Mouse (Mus musculus) adrenal gland, adult 8-10 months (tissue): Measurements from ENCODE around the gene Fpr-rs4. TPM values are rescaled to one million over a fixed set of nuclear protein-coding genes. Genes with fewer than 3 reads are reported as not detected.
"Not testable (repeated sequence)": the region's sequence is repeated elsewhere in the genome, so short reads cannot be mapped to it uniquely, and the experiment has no call there.

Source experiments
- DNase-seq: peaks from one replicate; pipeline ENCODE4 v3.0.0; 2022
- total RNA-seq, 4 experiments: library from RNA; stranded (reverse); gene quantifications; 2 replicates each; pipeline ENCODE4 v1.2.4; 2022

Gene Fpr-rs4
- not detected for total RNA-seq

- no peak for DNase-seq
Observed at GRCm38 (mm10) chr17:18021433-18021832, at the start of gene Fpr-rs4. TSS of gene Fpr-rs4 (plus strand) at chr17:18021733.

GRCm38 (mm10) chr17:17973443-17973842 is 48.1 kb upstream of the Fpr-rs4 start:
- no peak for DNase-seq

- not testable (repeated sequence) for DNase-seq
Observed at GRCm38 (mm10) chr17:17981232-17981631, 40.3 kb upstream of the Fpr-rs4 start.

GRCm38 (mm10) chr17:18004752-18005151 is 16.8 kb upstream of the Fpr-rs4 start:
- no peak for DNase-seq

DNA sequence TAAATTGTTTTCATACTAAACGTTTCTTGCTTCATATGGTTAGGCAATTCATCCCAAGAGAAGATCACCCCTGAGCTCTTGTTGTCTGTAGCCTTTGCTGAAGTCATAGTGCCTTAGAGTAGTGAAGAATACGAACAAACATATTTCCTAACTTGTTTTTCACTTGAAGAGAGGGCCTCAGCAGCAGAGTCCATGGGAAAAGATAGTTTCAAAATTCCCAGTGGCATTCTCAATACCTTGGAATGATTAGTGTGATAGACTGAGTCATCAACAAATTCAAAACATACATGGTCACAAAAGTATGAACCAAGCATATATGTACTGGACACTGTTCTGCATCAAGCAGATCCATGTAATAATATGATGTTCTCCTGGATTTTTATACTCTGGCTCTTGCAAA is 27.6 kb downstream of the Fpr-rs4 start, which contains the start of gene Vmn2r124:
Gene Vmn2r124 (plus strand): TSS at position 301 of the 400 bp plus-strand sequence.
- DNase-seq = no peak

Other genes with a start within 250 kb of the Fpr-rs4 start
- 100 to 1,000 TPM in 2 of 4 experiments, 10 to 100 TPM in 2; 43.9 to 173 (median 91.6) TPM for gene Spaca6, start 194.6 kb upstream of the Fpr-rs4 start, total RNA-seq
- gene Has1, start 166.5 kb upstream of the Fpr-rs4 start, total RNA-seq = under 1 TPM in 2 of 4 experiments, not detected in 2; 0.23 to 0.24 TPM
- gene Fpr1, start 137.8 kb upstream of the Fpr-rs4 start, total RNA-seq = under 1 TPM in 1 of 4 experiments, not detected in 3; 0.17 TPM
- gene Fpr2, start 133.9 kb upstream of the Fpr-rs4 start, total RNA-seq = under 1 TPM in 1 of 4 experiments, not detected in 3; 0.56 TPM
- gene Fpr3, start 133.9 kb upstream of the Fpr-rs4 start, total RNA-seq = not detected
- gene Vmn2r124, start 27.7 kb downstream of the Fpr-rs4 start, total RNA-seq = not detected
- not detected for gene Vmn2r91, start 63.3 kb downstream of the Fpr-rs4 start, total RNA-seq
- gene Vmn2r92, start 130.2 kb downstream of the Fpr-rs4 start, total RNA-seq = not detected